Mouse (Mus musculus) testis, adult 2 months (tissue): ENCODE results near the gene Kcnj15.

Experiments
- CTCF ChIP-seq: fragments of 200-500 bp; IDR thresholded peaks from 2 replicates; pipeline ENCODE4 v1.5.1; 2012; ENCODE audit warnings: low read depth, mild to moderate bottlenecking, inconsistent platforms, low read length, moderate library complexity; ENCODE audit not compliant: control insufficient read depth, insufficient read depth, insufficient replicate concordance
- POLR2A ChIP-seq: fragments of 200-500 bp; IDR thresholded peaks from 2 replicates; pipeline ENCODE4 v1.6.1; 2012; ENCODE audit warnings: low read depth, mild to moderate bottlenecking, inconsistent platforms, low read length, moderate library complexity; ENCODE audit not compliant: control insufficient read depth

DNA sequence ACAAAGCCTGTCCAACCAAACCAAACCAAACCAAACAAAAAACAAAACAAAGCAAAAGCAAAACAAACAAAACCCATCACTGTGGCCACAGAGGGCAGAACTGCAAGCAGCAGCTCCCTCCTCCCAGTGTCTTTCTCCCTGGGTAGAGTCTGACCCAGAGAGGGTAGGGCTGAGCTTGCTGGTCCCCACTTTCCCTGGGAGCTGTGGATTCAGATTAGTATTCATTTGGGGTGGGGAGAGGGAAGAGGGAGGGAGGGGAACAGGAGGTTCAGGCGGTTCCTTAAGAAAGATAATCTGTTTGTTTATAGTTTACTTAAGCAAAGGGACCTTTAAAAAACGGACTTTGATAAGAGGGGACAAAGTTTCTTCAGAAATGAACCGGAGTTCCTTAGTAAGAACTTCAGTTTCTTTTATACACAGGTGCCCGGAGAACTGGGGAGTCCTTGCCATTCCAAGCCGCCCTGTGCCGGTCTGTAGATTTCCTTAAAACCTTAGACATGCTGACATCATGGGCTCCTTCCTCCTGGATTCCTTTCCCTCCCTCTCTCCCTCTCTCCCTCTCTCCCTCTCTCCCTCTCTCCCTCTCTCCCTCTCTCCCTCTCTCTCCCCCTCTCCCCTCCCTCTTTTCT lies at the start of gene Kcnj15:
- TF ChIP-seq CTCF (no peak), POLR2A (no peak)
